Mouse (Mus musculus) forebrain, embryonic 15.5 days (tissue): ENCODE measurements at regions not wholly inside any gene's neighbourhood (a gene's known extent, or its start where the extent isn't known, plus 50 kb on each side); places are given as distances from the start of the nearest gene placed in this dataset.

ENCODE experiments used
- ATAC-seq: fragments of 200-750 bp; cut with Nextera tagmentation; replicated peaks from 2 replicates; pipeline ENCODE4 v1.8.0; 2017; ENCODE audit warnings: mild to moderate bottlenecking, moderate TSS enrichment, moderate library complexity
- H3K27ac ChIP-seq: fragments of 300-500 bp; sonication (generic); replicated peaks from 2 replicates; pipeline ENCODE4 v1.5.1; 2015; ENCODE audit warnings: mild to moderate bottlenecking, inconsistent platforms
- H3K27me3 ChIP-seq: fragments of 300-500 bp; sonication (generic); 2 replicates; pipeline ENCODE4 v1.6.1; 2015; ENCODE audit warnings: inconsistent platforms
- H3K36me3 ChIP-seq: fragments of 300-500 bp; sonication (generic); 2 replicates; pipeline ENCODE4 v1.6.1; 2015; ENCODE audit warnings: mild to moderate bottlenecking, inconsistent platforms
- H3K4me1 ChIP-seq: fragments of 300-500 bp; sonication (generic); 2 replicates; pipeline ENCODE4 v1.6.1; 2015; ENCODE audit warnings: inconsistent platforms
- H3K4me2 ChIP-seq: fragments of 300-500 bp; sonication (generic); replicated peaks from 2 replicates; pipeline ENCODE4 v1.6.1; 2015; ENCODE audit warnings: mild to moderate bottlenecking, inconsistent platforms
- H3K4me3 ChIP-seq: fragments of 300-500 bp; sonication (generic); 2 replicates; pipeline ENCODE4 v1.5.1; 2015; ENCODE audit warnings: mild to moderate bottlenecking, inconsistent platforms
- H3K9ac ChIP-seq: fragments of 300-500 bp; sonication (generic); replicated peaks from 2 replicates; pipeline ENCODE4 v1.6.1; 2015; ENCODE audit warnings: mild to moderate bottlenecking, inconsistent platforms
- H3K9me3 ChIP-seq: fragments of 300-500 bp; sonication (generic); 2 replicates; pipeline ENCODE4 v1.6.1; 2016; ENCODE audit warnings: inconsistent platforms
- WGBS: fragments of 180-500 bp; shearing (Covaris S2); methylation state at CpG from one replicate; pipeline ENCODE4 v1.1.7; 2015; ENCODE audit warnings: mixed read lengths; 5-methylcytosine and 5-hydroxymethylcytosine counted together

- WGBS, result 88% methylated on average over 7 of the region's 7 CpGs
- Histone ChIP-seq H3K4me3 (no peak overlapping the region), H3K4me1 (no peaks in the 10 kb centered on the region), H3K9me3 (no peaks in the 10 kb centered on the region), H3K9ac (no peak overlapping the region), H3K27ac (no peak overlapping the region), H3K27me3 (no peaks in the 10 kb centered on the region), H3K36me3 (no peaks in the 10 kb centered on the region), H3K4me2 (no peak overlapping the region)
- ATAC-seq, result no peak
Measured at GRCm38 (mm10) chr10:21688513-21688912, 95.6 kb downstream of the 1700020N01Rik start.

DNA sequence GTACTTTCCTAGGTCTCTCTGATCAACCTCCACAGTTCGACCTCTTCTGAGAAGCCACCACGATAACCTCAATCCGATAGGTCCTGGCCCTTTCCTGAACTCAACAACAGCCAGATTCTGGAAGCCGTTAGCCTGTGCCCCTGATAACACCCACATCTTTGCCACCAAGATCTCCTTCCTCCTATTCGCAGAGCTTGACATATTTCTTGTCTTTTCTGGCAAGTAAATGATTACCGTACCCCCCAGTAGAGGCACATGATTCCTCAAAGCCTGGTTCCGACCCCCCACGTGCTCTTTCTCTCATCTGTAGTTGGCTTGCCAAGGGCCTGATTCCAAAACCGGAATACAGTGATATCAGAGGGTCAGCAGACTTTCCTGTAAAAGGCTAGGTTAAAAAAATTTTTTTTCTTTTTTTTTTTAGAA is 96.9 kb downstream of the 1700020N01Rik start:
- Histone ChIP-seq H3K9ac (no peak overlapping the region), H3K4me1 (no peaks in the 10 kb centered on the region), H3K36me3 (no peaks in the 10 kb centered on the region), H3K27me3 (no peaks in the 10 kb centered on the region), H3K4me3 (no peak overlapping the region), H3K27ac (no peak overlapping the region), H3K9me3 (no peaks in the 10 kb centered on the region), H3K4me2 (no peak overlapping the region)
- 90% methylated on average over 9 of the region's 9 CpGs for WGBS
- no peak for ATAC-seq

- H3K9ac ChIP-seq, result no peak overlapping the region
- H3K4me3 ChIP-seq, result no peak overlapping the region
- no peaks in the 10 kb centered on the region for H3K27me3 ChIP-seq
- H3K36me3 ChIP-seq, result no peaks in the 10 kb centered on the region
- H3K4me2 ChIP-seq, result no peak overlapping the region
- no peak overlapping the region for H3K27ac ChIP-seq
- WGBS, result 83% methylated on average over 5 of the region's 5 CpGs
- no peaks in the 10 kb centered on the region for H3K4me1 ChIP-seq
- H3K9me3 ChIP-seq, result no peaks in the 10 kb centered on the region
- no peak for ATAC-seq
Measured at GRCm38 (mm10) chr10:21695185-21695584, 102.2 kb downstream of the 1700020N01Rik start.

DNA sequence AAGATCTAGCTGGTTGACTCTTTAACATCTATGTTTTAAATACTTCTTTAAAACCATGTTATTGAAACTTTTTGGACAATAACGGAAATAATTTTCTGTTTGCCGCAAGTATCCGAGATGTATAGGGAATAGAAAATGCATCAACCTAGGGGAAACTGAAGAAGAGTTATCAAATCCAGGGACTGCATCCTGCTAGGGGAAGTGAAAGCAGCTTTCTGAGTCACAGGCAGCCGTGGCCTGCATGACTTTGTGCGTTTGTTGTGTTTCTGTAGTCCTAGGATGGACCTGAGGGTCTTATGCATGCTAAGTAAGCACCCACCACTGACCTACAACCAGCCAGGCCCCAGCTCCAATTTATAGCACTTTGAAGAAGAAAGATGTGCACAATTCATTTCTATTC is 103.7 kb downstream of the 1700020N01Rik start:
- H3K27me3 ChIP-seq, result no peaks in the 10 kb centered on the region
- H3K9me3 ChIP-seq, result no peaks in the 10 kb centered on the region
- H3K4me3 ChIP-seq, result no peak overlapping the region
- H3K4me2 ChIP-seq, result no peak overlapping the region
- no peaks in the 10 kb centered on the region for H3K36me3 ChIP-seq
- H3K4me1 ChIP-seq, result no peaks in the 10 kb centered on the region
- no peak overlapping the region for H3K27ac ChIP-seq
- WGBS, result 97% methylated on average over 5 of the region's 5 CpGs
- H3K9ac ChIP-seq, result no peak overlapping the region
- ATAC-seq, result no peak

- Histone ChIP-seq H3K4me3 (no peak overlapping the region), H3K27me3 (no peaks in the 10 kb centered on the region), H3K4me2 (no peak overlapping the region), H3K9ac (no peak overlapping the region), H3K36me3 (no peaks in the 10 kb centered on the region), H3K9me3 (no peaks in the 10 kb centered on the region), H3K27ac (no peak overlapping the region), H3K4me1 (no peaks in the 10 kb centered on the region)
- ATAC-seq, result no peak
- WGBS, result 32% methylated on average over 3 of the region's 3 CpGs
Measured at GRCm38 (mm10) chr10:21701580-21701979, 108.6 kb downstream of the 1700020N01Rik start.

GRCm38 (mm10) chr10:21702134-21702533 is 109.2 kb downstream of the 1700020N01Rik start:
- WGBS, result 53% methylated on average over 1 of the region's 1 CpGs
- no peaks in the 10 kb centered on the region for H3K27me3 ChIP-seq
- H3K4me1 ChIP-seq, result no peaks in the 10 kb centered on the region
- H3K9me3 ChIP-seq, result no peaks in the 10 kb centered on the region
- no peak overlapping the region for H3K9ac ChIP-seq
- H3K27ac ChIP-seq, result no peak overlapping the region
- ATAC-seq, result no peak
- no peak overlapping the region for H3K4me2 ChIP-seq
- no peak overlapping the region for H3K4me3 ChIP-seq
- no peaks in the 10 kb centered on the region for H3K36me3 ChIP-seq

DNA sequence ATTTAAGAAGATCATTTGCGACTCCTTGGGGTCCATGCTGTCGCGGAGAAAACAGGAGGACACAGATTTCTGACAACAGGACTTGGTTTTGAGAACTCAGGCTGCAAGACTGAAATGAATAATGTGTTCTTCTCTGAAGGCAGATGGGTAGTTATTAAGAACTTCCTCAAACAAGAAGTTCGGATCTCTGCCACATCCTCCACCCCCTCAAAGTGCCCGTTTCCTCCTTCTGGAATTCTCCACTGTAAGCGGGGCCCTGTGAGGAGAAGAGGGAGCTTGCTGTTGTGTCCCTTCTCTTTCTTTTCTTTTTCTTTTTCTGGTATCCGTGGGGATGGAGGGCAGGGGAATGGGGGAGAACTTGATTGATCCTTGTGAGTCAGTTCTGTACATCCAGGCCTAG is 118.9 kb downstream of the 1700020N01Rik start:
- no peak overlapping the region for H3K9ac ChIP-seq
- no peaks in the 10 kb centered on the region for H3K4me1 ChIP-seq
- no peak for ATAC-seq
- no peak overlapping the region for H3K27ac ChIP-seq
- no peaks in the 10 kb centered on the region for H3K9me3 ChIP-seq
- no peak overlapping the region for H3K4me3 ChIP-seq
- no peak overlapping the region for H3K4me2 ChIP-seq
- WGBS, result 54% methylated on average over 7 of the region's 7 CpGs
- no peaks in the 10 kb centered on the region for H3K36me3 ChIP-seq
- H3K27me3 ChIP-seq, result no peaks in the 10 kb centered on the region

- ATAC-seq, result no peak
- Histone ChIP-seq H3K27ac (no peak overlapping the region), H3K4me3 (no peak overlapping the region), H3K27me3 (no peaks in the 10 kb centered on the region), H3K9me3 (no peaks in the 10 kb centered on the region), H3K4me2 (no peak overlapping the region), H3K4me1 (no peaks in the 10 kb centered on the region), H3K9ac (no peak overlapping the region), H3K36me3 (no peaks in the 10 kb centered on the region)
- WGBS, result 73% methylated on average over 3 of the region's 3 CpGs
Measured at GRCm38 (mm10) chr10:21712828-21713227, 119.9 kb downstream of the 1700020N01Rik start.

DNA sequence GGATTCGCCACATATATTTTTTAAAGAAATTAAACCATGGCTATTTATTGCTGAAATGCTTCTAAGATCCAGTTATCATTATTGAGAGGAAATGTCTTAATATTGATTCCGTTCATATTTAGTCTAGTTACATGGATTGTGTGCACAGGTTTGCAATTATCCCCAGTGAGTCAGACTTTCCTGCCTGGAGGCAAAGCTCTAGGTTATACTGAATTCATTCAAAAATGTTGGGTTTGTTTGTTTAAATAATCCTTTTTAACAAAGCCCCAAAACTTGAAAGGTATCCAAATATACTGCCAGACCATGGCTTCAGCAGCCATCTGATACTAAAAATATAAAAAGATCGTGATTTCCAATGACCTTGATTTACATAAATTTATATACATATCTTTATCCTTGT is 122.5 kb downstream of the 1700020N01Rik start:
- Histone ChIP-seq H3K36me3 (no peaks in the 10 kb centered on the region), H3K9me3 (no peaks in the 10 kb centered on the region), H3K9ac (no peak overlapping the region), H3K4me3 (no peak overlapping the region), H3K4me2 (no peak overlapping the region), H3K27ac (no peak overlapping the region), H3K27me3 (no peaks in the 10 kb centered on the region), H3K4me1 (no peaks in the 10 kb centered on the region)
- WGBS, result 90% methylated on average over 3 of the region's 3 CpGs
- ATAC-seq, result no peak

- WGBS, result 29% methylated on average over 4 of the region's 4 CpGs
- H3K27me3 ChIP-seq, result no peaks in the 10 kb centered on the region
- no peak overlapping the region for H3K9ac ChIP-seq
- H3K4me2 ChIP-seq, result no peak overlapping the region
- no peaks in the 10 kb centered on the region for H3K9me3 ChIP-seq
- H3K4me1 ChIP-seq, result no peaks in the 10 kb centered on the region
- H3K4me3 ChIP-seq, result no peak overlapping the region
- no peak for ATAC-seq
- no peaks in the 10 kb centered on the region for H3K36me3 ChIP-seq
- no peak overlapping the region for H3K27ac ChIP-seq
Measured at GRCm38 (mm10) chr10:21718189-21718588, 125.2 kb downstream of the 1700020N01Rik start.

- Histone ChIP-seq H3K4me1 (no peaks in the 10 kb centered on the region), H3K4me2 (no peak overlapping the region), H3K9me3 (no peaks in the 10 kb centered on the region), H3K27me3 (no peaks in the 10 kb centered on the region), H3K36me3 (no peaks in the 10 kb centered on the region), H3K27ac (no peak overlapping the region), H3K9ac (no peak overlapping the region), H3K4me3 (no peak overlapping the region)
- no peak for ATAC-seq
- WGBS, result 91% methylated on average over 3 of the region's 3 CpGs
Measured at GRCm38 (mm10) chr10:21724351-21724750, 131.4 kb downstream of the 1700020N01Rik start.

GRCm38 (mm10) chr10:21724999-21725398 is 132.1 kb downstream of the 1700020N01Rik start:
- Histone ChIP-seq H3K4me1 (no peaks in the 10 kb centered on the region), H3K4me3 (no peak overlapping the region), H3K36me3 (no peaks in the 10 kb centered on the region), H3K27ac (no peak overlapping the region), H3K4me2 (no peak overlapping the region), H3K9ac (no peak overlapping the region), H3K27me3 (no peaks in the 10 kb centered on the region), H3K9me3 (no peaks in the 10 kb centered on the region)
- ATAC-seq, result no peak
- WGBS, result 79% methylated on average over 3 of the region's 3 CpGs

GRCm38 (mm10) chr10:21740256-21740655 is 141.7 kb upstream of the Sgk1 start:
- no peak overlapping the region for H3K4me3 ChIP-seq
- H3K36me3 ChIP-seq, result no peaks in the 10 kb centered on the region
- H3K4me1 ChIP-seq, result 0 out of 2 replicates have a peak, but pooled peaks cover 4% of the 10 kb centered on the region
- 5% methylated on average over 5 of the region's 5 CpGs for WGBS
- no peak for ATAC-seq
- H3K27ac ChIP-seq, result no peak overlapping the region
- no peak overlapping the region for H3K9ac ChIP-seq
- H3K9me3 ChIP-seq, result no peaks in the 10 kb centered on the region
- no peak overlapping the region for H3K4me2 ChIP-seq
- no peaks in the 10 kb centered on the region for H3K27me3 ChIP-seq
